Mouse (Mus musculus): Measurements from ENCODE around the gene Snx21. TPM values are rescaled to one million over a fixed set of nuclear protein-coding genes. Genes with fewer than 3 reads are reported as not detected.

Snx21 gene
- polyA plus RNA-seq, 1 experiment from 2014 or later, result 35.6 TPM

DNA sequence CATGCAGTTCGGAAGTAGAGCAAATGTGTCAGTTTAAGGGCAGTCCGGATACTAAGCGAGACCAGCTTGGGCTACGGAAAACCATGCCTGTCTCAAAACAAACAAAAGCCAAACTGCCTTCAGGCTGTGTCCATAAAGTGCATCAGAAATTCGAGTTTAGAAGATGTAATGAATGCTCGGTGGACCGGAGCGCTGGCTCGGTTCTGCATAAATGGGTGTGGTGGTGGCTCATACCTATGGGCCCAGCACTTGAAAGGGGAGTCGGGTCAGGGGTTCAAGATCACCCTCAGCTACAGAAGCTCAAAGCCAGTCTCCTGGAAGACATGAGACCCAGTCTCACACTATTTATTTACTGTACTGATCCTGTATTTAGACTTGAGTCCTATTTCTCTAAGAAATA is 2.2 kb downstream of the Snx21 start:
- 91% methylated on average over 10 of the region's 10 CpGs for WGBS
- Histone ChIP-seq H3K4me2 (ENCODE audit: low read length) (no peak overlapping the region), H3K27ac (ENCODE audit: low read length) (no peak overlapping the region), H3K9ac (replicated peaks; ENCODE audit: low read depth, low read length) (no peak overlapping the region), H3K36me3 (ENCODE audit: control insufficient read depth, insufficient read depth) (0 out of 2 replicates have a peak, but pooled peaks cover 7% of the 10 kb centered on the region), H3K9me3 (ENCODE audit: control insufficient read depth, low read length) (no peaks in the 10 kb centered on the region), H3K4me3 (replicated peaks; ENCODE audit: low read length) (no peak overlapping the region), H3K4me1 (replicated peaks; ENCODE audit: control insufficient read depth, insufficient read depth, low read length) (peaks cover 17% of the 10 kb centered on the region), H3K27me3 (replicated peaks; ENCODE audit: control insufficient read depth, insufficient read depth, low read length) (no peaks in the 10 kb centered on the region)
- no peak for ATAC-seq

DNA sequence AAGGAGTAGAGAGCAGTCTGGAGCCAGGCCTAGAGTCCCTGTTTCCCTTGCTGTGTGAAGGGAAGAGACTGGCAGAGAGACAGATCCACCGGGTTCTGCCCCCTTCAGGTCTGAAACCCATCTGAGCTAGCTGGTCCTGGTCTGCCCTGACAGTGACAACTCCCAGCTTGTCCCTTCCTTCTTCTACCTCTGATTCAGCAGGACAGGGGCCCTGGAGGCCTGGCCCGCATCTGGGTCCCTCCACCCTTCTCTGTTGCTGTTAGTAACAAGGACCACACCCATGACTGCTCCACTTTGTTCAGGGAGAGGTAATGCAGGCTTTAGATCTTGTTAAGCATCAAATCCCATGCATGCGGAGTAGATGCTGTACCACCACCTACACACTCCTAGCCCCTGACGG is 2.8 kb downstream of the Snx21 start:
- no peaks in the 10 kb centered on the region for H3K27me3 ChIP-seq (replicated peaks; ENCODE audit: control insufficient read depth, insufficient read depth, low read length)
- H3K9me3 ChIP-seq (ENCODE audit: control insufficient read depth, low read length), result no peaks in the 10 kb centered on the region
- WGBS, result 74% methylated on average over 4 of the region's 4 CpGs
- no peak overlapping the region for H3K4me2 ChIP-seq (ENCODE audit: low read length)
- H3K27ac ChIP-seq (ENCODE audit: low read length), result no peak overlapping the region
- H3K36me3 ChIP-seq (ENCODE audit: control insufficient read depth, insufficient read depth), result 0 out of 2 replicates have a peak, but pooled peaks cover 7% of the 10 kb centered on the region
- H3K4me3 ChIP-seq (replicated peaks; ENCODE audit: low read length), result no peak overlapping the region
- H3K4me1 ChIP-seq (replicated peaks; ENCODE audit: control insufficient read depth, insufficient read depth, low read length), result peaks cover 17% of the 10 kb centered on the region
- no peak overlapping the region for H3K9ac ChIP-seq (replicated peaks; ENCODE audit: low read depth, low read length)
- no peak for ATAC-seq

DNA sequence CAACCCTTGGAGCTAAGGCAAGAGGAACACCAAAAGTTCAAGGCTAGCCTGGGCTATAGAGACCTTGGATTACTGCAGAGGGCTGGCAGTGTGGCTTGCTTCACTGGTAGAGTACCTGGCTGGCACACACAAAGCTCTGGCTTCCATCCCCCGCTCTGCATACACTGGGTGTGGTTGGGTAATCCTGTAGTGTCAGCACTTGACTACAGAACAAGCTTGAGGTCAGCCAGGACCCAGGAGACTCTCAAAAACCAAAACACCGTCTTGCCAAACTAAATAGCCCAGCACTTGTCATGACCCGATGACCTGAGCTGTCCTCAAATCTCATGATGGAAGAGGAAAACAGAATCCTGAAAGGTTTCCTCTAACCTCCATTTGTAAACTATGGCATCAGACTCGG is 4.8 kb downstream of the Snx21 start:
- H3K4me3 ChIP-seq (replicated peaks; ENCODE audit: low read length), result no peak overlapping the region
- no peak overlapping the region for H3K4me2 ChIP-seq (ENCODE audit: low read length)
- no peak for ATAC-seq
- H3K27ac ChIP-seq (ENCODE audit: low read length), result no peak overlapping the region
- H3K9ac ChIP-seq (replicated peaks; ENCODE audit: low read depth, low read length), result no peak overlapping the region
- H3K36me3 ChIP-seq (ENCODE audit: control insufficient read depth, insufficient read depth), result peaks cover 12% of the 10 kb centered on the region
- WGBS, result 85% methylated on average over 4 of the region's 4 CpGs
- no peaks in the 10 kb centered on the region for H3K9me3 ChIP-seq (ENCODE audit: control insufficient read depth, low read length)
- peaks cover 11% of the 10 kb centered on the region for H3K4me1 ChIP-seq (replicated peaks; ENCODE audit: control insufficient read depth, insufficient read depth, low read length)
- no peaks in the 10 kb centered on the region for H3K27me3 ChIP-seq (replicated peaks; ENCODE audit: control insufficient read depth, insufficient read depth, low read length)

DNA sequence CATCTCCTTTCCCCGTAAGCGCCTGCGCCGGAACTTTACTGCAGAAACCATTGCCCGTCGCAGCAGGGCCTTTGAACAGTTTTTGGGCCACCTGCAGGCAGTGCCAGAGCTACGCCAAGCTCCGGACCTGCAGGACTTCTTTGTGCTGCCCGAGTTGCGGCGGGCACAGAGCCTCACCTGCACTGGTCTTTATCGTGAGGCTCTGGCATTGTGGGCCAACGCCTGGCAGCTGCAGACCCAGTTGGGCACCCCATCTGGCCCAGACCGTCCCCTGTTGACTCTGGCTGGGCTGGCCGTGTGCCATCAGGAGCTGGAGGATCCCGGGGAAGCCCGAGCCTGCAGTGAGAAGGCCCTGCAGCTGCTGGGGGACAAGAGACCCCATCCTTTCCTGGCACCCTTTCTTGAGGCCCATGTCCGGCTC is 6.2 kb downstream of the Snx21 start:
- ATAC-seq, result no peak
- WGBS, result 91% methylated on average over 18 of the region's 18 CpGs
- Histone ChIP-seq H3K36me3 (ENCODE audit: control insufficient read depth, insufficient read depth) (peaks cover 12% of the 10 kb centered on the region), H3K27me3 (replicated peaks; ENCODE audit: control insufficient read depth, insufficient read depth, low read length) (no peaks in the 10 kb centered on the region), H3K4me1 (replicated peaks; ENCODE audit: control insufficient read depth, insufficient read depth, low read length) (peaks cover 3% of the 10 kb centered on the region), H3K9ac (replicated peaks; ENCODE audit: low read depth, low read length) (no peak overlapping the region), H3K9me3 (ENCODE audit: control insufficient read depth, low read length) (no peaks in the 10 kb centered on the region), H3K27ac (ENCODE audit: low read length) (no peak overlapping the region), H3K4me3 (replicated peaks; ENCODE audit: low read length) (no peak overlapping the region), H3K4me2 (ENCODE audit: low read length) (no peak overlapping the region)

DNA sequence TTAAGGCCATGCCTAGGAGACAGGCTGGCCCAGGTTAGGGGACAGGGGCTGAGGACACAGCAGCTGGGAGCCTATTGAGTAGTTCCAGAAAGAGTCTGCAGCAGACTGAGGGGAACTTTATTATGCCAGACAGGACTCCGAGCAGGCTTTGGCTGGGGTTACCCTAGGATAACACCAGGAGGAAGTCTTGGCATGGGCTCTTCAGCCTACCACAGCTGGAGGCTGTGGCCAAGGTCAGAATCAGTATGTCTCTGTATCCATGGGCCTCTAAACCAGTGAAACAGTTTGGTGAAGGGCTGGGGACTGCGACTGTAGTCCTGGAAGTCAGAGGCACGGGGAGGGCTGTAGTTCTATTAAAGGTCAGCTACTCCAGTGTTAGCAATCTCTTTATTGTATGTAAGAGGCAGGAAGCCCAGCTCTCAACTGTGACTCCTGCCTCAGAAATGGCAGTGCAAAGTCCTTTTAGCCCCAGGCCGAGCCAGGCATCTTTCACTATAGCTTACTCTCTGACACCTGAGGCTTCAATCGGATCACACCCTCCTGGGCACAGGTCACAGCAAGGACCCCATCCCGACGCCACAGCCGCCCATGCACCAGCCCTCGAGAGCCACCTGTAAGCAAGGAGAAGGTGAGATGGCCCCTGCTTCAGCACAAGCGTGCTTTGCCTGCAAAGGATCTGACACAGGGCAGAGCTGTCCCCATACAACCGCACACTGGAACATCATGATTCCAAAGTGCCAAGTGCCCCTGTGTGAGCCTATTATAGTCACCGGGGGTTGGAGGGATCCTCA is 7.0 kb downstream of the Snx21 start:
- no peak overlapping the region for H3K9ac ChIP-seq (replicated peaks; ENCODE audit: low read depth, low read length)
- no peaks in the 10 kb centered on the region for H3K27me3 ChIP-seq (replicated peaks; ENCODE audit: control insufficient read depth, insufficient read depth, low read length)
- H3K4me2 ChIP-seq (ENCODE audit: low read length), result no peak overlapping the region
- WGBS, result 90% methylated on average over 12 of the region's 12 CpGs
- H3K4me1 ChIP-seq (replicated peaks; ENCODE audit: control insufficient read depth, insufficient read depth, low read length), result no peaks in the 10 kb centered on the region; the same call in 1 of the 2 replicates
- no peak for ATAC-seq
- no peak overlapping the region for H3K27ac ChIP-seq (ENCODE audit: low read length)
- no peaks in the 10 kb centered on the region for H3K9me3 ChIP-seq (ENCODE audit: control insufficient read depth, low read length)
- H3K4me3 ChIP-seq (replicated peaks; ENCODE audit: low read length), result no peak overlapping the region
- H3K36me3 ChIP-seq (ENCODE audit: control insufficient read depth, insufficient read depth), result peaks cover 12% of the 10 kb centered on the region

DNA sequence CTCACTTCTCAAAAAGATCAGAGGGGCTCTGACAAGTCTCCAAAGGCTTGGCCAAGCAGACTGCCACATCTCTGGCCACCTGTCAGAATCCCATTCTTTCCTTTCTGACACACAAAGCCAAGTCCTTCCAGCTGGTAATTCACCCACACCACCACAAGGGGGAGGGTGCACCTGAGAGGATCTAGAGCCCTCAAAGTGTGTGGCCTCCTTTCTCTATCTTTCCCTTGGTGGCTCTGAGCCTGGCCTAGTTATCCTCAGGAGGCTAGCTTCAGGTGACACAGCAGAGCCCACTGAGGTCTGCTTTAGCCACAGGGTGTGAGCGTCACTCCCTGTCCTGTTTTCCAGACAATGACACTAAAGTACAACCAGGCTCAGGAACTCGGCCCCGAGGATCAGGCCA is 7.6 kb downstream of the Snx21 start:
- Histone ChIP-seq H3K9me3 (ENCODE audit: control insufficient read depth, low read length) (no peaks in the 10 kb centered on the region), H3K27me3 (replicated peaks; ENCODE audit: control insufficient read depth, insufficient read depth, low read length) (no peaks in the 10 kb centered on the region), H3K4me3 (replicated peaks; ENCODE audit: low read length) (no peak overlapping the region), H3K36me3 (ENCODE audit: control insufficient read depth, insufficient read depth) (peaks cover 12% of the 10 kb centered on the region), H3K4me2 (ENCODE audit: low read length) (no peak overlapping the region), H3K9ac (replicated peaks; ENCODE audit: low read depth, low read length) (no peak overlapping the region), H3K4me1 (replicated peaks; ENCODE audit: control insufficient read depth, insufficient read depth, low read length) (no peaks in the 10 kb centered on the region), H3K27ac (ENCODE audit: low read length) (no peak overlapping the region)
- WGBS, result 82% methylated on average over 3 of the region's 3 CpGs
- ATAC-seq, result no peak

DNA sequence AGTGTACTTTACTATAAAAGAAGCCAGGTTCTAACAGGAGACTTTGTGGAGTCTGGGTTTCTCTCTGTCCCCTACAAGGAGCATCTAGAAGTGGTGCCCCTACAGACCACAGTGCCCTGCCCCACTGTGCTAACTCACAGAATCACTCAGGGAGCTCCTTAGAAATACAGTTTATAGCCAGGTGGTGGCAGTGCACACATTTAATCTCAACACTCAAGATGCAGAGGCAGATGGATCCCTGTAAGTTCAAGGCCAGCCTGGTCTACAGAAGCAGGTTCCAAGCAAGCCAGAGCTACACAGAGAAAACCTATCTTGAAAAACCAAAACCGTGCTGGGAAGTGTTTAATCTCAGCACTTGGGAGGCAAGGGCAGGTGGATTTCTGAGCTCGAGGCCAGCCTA is 8.1 kb downstream of the Snx21 start:
- no peak for ATAC-seq
- H3K36me3 ChIP-seq (ENCODE audit: control insufficient read depth, insufficient read depth), result peaks cover 12% of the 10 kb centered on the region

DNA sequence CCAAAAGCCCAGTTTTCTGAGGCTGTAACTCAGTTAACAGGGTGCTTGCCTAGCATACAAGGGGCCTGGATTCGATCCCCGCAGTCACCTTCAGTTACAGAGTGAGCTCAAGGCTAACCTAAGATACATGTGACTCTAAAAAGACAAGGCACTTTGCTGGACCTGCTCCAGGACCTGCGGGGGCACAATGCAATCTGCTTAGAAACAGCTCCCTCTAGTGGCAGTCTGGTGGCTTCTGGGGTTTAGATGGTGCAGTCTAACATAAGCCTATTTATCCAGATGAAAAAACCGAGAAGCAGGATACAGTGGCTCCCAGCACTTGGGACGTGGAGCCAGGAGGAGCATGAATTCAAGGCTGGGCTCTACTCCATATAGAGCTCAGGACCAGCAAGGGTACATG is 8.7 kb downstream of the Snx21 start:
- Histone ChIP-seq H3K27ac (ENCODE audit: low read length) (no peak overlapping the region), H3K9me3 (ENCODE audit: control insufficient read depth, low read length) (no peaks in the 10 kb centered on the region), H3K4me3 (replicated peaks; ENCODE audit: low read length) (no peak overlapping the region), H3K27me3 (replicated peaks; ENCODE audit: control insufficient read depth, insufficient read depth, low read length) (no peaks in the 10 kb centered on the region), H3K4me1 (replicated peaks; ENCODE audit: control insufficient read depth, insufficient read depth, low read length) (no peaks in the 10 kb centered on the region), H3K36me3 (ENCODE audit: control insufficient read depth, insufficient read depth) (peaks cover 12% of the 10 kb centered on the region), H3K4me2 (ENCODE audit: low read length) (no peak overlapping the region), H3K9ac (replicated peaks; ENCODE audit: low read depth, low read length) (no peak overlapping the region)
- WGBS, result 25% methylated on average over 5 of the region's 5 CpGs
- peak; percentile 41; the same call in 1 of the 2 replicates for ATAC-seq

More for the DNA sequence above, 8.1 kb downstream of the Snx21 start:
- Histone ChIP-seq H3K27ac (ENCODE audit: low read length) (no peak overlapping the region), H3K4me2 (ENCODE audit: low read length) (no peak overlapping the region), H3K4me3 (replicated peaks; ENCODE audit: low read length) (no peak overlapping the region), H3K27me3 (replicated peaks; ENCODE audit: control insufficient read depth, insufficient read depth, low read length) (no peaks in the 10 kb centered on the region), H3K4me1 (replicated peaks; ENCODE audit: control insufficient read depth, insufficient read depth, low read length) (no peaks in the 10 kb centered on the region), H3K9ac (replicated peaks; ENCODE audit: low read depth, low read length) (no peak overlapping the region), H3K9me3 (ENCODE audit: control insufficient read depth, low read length) (no peaks in the 10 kb centered on the region)
- 95% methylated on average over 2 of the region's 2 CpGs for WGBS

DNA sequence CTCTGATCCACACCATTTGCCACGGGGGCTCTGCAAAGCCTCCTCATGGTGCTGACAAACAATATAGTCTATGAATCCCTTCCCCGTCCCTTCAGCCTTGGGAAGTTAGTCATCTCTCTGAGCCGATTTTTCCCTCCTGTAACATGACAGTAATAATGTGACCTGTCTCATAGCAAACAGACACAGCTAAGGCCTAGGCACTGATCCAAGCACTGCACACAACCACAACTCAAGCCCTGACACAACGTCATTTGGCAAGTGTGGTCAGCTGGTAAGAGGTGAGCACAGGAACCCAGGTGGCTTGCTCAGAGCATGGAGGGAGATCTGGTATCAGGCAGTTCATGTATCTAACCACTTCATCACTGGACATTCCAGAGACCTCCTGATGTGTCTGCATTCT is 10.2 kb downstream of the Snx21 start:
- H3K4me2 ChIP-seq (ENCODE audit: low read length), result no peak overlapping the region
- ATAC-seq, result no peak
- H3K9me3 ChIP-seq (ENCODE audit: control insufficient read depth, low read length), result no peaks in the 10 kb centered on the region
- no peaks in the 10 kb centered on the region for H3K4me1 ChIP-seq (replicated peaks; ENCODE audit: control insufficient read depth, insufficient read depth, low read length)
- H3K4me3 ChIP-seq (replicated peaks; ENCODE audit: low read length), result no peak overlapping the region
- no peak overlapping the region for H3K9ac ChIP-seq (replicated peaks; ENCODE audit: low read depth, low read length)
- H3K27me3 ChIP-seq (replicated peaks; ENCODE audit: control insufficient read depth, insufficient read depth, low read length), result no peaks in the 10 kb centered on the region
- H3K27ac ChIP-seq (ENCODE audit: low read length), result no peak overlapping the region
- peaks cover 12% of the 10 kb centered on the region for H3K36me3 ChIP-seq (ENCODE audit: control insufficient read depth, insufficient read depth)
- WGBS, result 86% methylated on average over 4 of the region's 4 CpGs
